Mouse (Mus musculus) cortical plate, adult 2 months (tissue): ENCODE measurements around the gene Synj2.
A peak's percentile ranks its signal among the peaks of the same experiment; 100 is the strongest.

Experiments
- CTCF ChIP-seq: fragments of 200-500 bp; IDR thresholded peaks from 2 replicates; pipeline ENCODE4 v1.5.1; 2011; ENCODE audit warnings: mild to moderate bottlenecking, control low read depth, low read length; ENCODE audit not compliant: insufficient read depth; ENCODE audit errors: extremely low read depth
- POLR2A ChIP-seq: fragments of 200-500 bp; IDR thresholded peaks from 2 replicates; pipeline ENCODE4 v1.6.1; 2011; ENCODE audit warnings: mild to moderate bottlenecking, low read length, control low read depth; ENCODE audit not compliant: insufficient read depth; ENCODE audit errors: extremely low read depth

GRCm38 (mm10) chr17:6005246-6005637 is 64.2 kb downstream of the Synj2 start:
- TF ChIP-seq CTCF (no peak), POLR2A (peak; percentile 43; the same call in 1 of the 2 replicates)
